Mouse (Mus musculus) liver, adult 2 months (tissue): ENCODE results near the gene Iqcn. TPM values are rescaled to one million over a fixed set of nuclear protein-coding genes. Genes with fewer than 3 reads are reported as not detected.
A peak's percentile ranks its signal among the peaks of the same experiment; 100 is the strongest.

Experiments used
- DNase-seq: peaks from one replicate; pipeline ENCODE4 v3.0.0-alpha.2; 2011; ENCODE audit warnings: low read depth, low spot score; ENCODE audit errors: extremely low read depth
- H3K27ac ChIP-seq: fragments of 200-500 bp; replicated peaks from 2 replicates; pipeline ENCODE4 v1.5.1; 2012; ENCODE audit warnings: low read depth, mild to moderate bottlenecking, control low read depth, inconsistent platforms, low read length; ENCODE audit not compliant: insufficient read depth
- H3K27me3 ChIP-seq: fragments of 200-500 bp; 2 replicates; pipeline ENCODE4 v1.6.1; 2012; ENCODE audit warnings: mild to moderate bottlenecking, moderate library complexity, low read length, inconsistent platforms; ENCODE audit not compliant: control insufficient read depth, insufficient read depth
- H3K36me3 ChIP-seq: fragments of 200-500 bp; 2 replicates; pipeline ENCODE4 v1.6.1; 2012; ENCODE audit warnings: low read length, inconsistent platforms; ENCODE audit not compliant: control insufficient read depth, insufficient read depth
- H3K4me1 ChIP-seq: fragments of 200-500 bp; 2 replicates; pipeline ENCODE4 v1.6.1; 2011; ENCODE audit warnings: low read length; ENCODE audit not compliant: control insufficient read depth, insufficient read depth
- H3K4me3 ChIP-seq: fragments of 200-500 bp; 2 replicates; pipeline ENCODE4 v1.5.1; 2011; ENCODE audit warnings: low read depth, mild to moderate bottlenecking, control low read depth, low read length, moderate library complexity; ENCODE audit not compliant: insufficient read depth
- H3K79me2 ChIP-seq: fragments of 200-500 bp; 2 replicates; pipeline ENCODE4 v1.6.1; 2012; ENCODE audit warnings: inconsistent platforms, mild to moderate bottlenecking, low read length, moderate library complexity; ENCODE audit not compliant: control insufficient read depth, insufficient read depth
- H3K9ac ChIP-seq: fragments of 200-500 bp; 2 replicates; pipeline ENCODE4 v1.6.1; 2012; ENCODE audit warnings: low read depth, mild to moderate bottlenecking, control low read depth, inconsistent platforms, low read length
- CTCF ChIP-seq: fragments of 200-500 bp; IDR thresholded peaks from 2 replicates; pipeline ENCODE4 v1.5.1; 2011; ENCODE audit warnings: low read depth, low read length, control low read depth
- POLR2A ChIP-seq: fragments of 200-500 bp; IDR thresholded peaks from 2 replicates; pipeline ENCODE4 v1.6.1; 2011; ENCODE audit warnings: low read length, control low read depth; ENCODE audit not compliant: insufficient read depth; ENCODE audit errors: extremely low read depth
- WGBS: fragments of 180-500 bp; shearing (Covaris S2); methylation state at CpG from one replicate; pipeline ENCODE4 v1.1.7; 2018; 5-methylcytosine and 5-hydroxymethylcytosine counted together
- polyA plus RNA-seq: library from polyadenylated mRNA; depleted of rRNA; stranded (reverse); fragments of >200 nt; gene quantifications from 2 replicates; pipeline ENCODE4 v1.2.3, GENCODE M21; 2012
- total RNA-seq: library from RNA; depleted of rRNA; stranded (reverse); fragments of >200 nt; gene quantifications from 2 replicates; pipeline ENCODE4 v1.2.3, GENCODE M21; 2014

Gene Iqcn
- total and polyA plus RNA-seq, 2 experiments, result not detected

GRCm38 (mm10) chr8:70742981-70743655, 39.9 kb downstream of the Iqcn start:
- 63% methylated on average over 38 of the region's 38 CpGs for WGBS
- Histone ChIP-seq H3K4me1 (peaks cover 3% of the 10 kb centered on the region; the same call in 1 of the 2 replicates), H3K79me2 (no peaks in the 10 kb centered on the region), H3K9ac (peak overlapping the region; percentile 61), H3K27ac (peak overlapping the region; percentile 56; the same call in 1 of the 2 replicates), H3K36me3 (no peaks in the 10 kb centered on the region), H3K4me3 (peak overlapping the region; percentile 44; the same call in 1 of the 2 replicates), H3K27me3 (no peaks in the 10 kb centered on the region)
- no peak for TF ChIP-seq POLR2A
- no peak for TF ChIP-seq CTCF
- DNase-seq, result no peak

- H3K4me1 ChIP-seq, result peaks cover 3% of the 10 kb centered on the region; the same call in 1 of the 2 replicates
- DNase-seq, result peak; percentile 90
- no peaks in the 10 kb centered on the region for H3K36me3 ChIP-seq
- peak overlapping the region; percentile 56 for H3K27ac ChIP-seq
- 0 out of 2 replicates have a peak, but pooled peaks have one; percentile 35 for TF ChIP-seq POLR2A
- no peak for TF ChIP-seq CTCF
- H3K4me3 ChIP-seq, result peak overlapping the region; percentile 44
- H3K27me3 ChIP-seq, result no peaks in the 10 kb centered on the region
- WGBS, result 14% methylated on average over 48 of the region's 48 CpGs
- no peaks in the 10 kb centered on the region for H3K79me2 ChIP-seq
- H3K9ac ChIP-seq, result peak overlapping the region; percentile 61
These were observed 40.7 kb downstream of the Iqcn start for GRCm38 (mm10) chr8:70743656-70744590.

GRCm38 (mm10) chr8:70744806-70745205, 41.5 kb downstream of the Iqcn start:
- H3K36me3 ChIP-seq, result no peaks in the 10 kb centered on the region
- no peaks in the 10 kb centered on the region for H3K27me3 ChIP-seq
- TF ChIP-seq POLR2A, result no peak
- no peak for TF ChIP-seq CTCF
- H3K27ac ChIP-seq, result no peak overlapping the region
- H3K4me3 ChIP-seq, result no peak overlapping the region
- H3K9ac ChIP-seq, result no peak overlapping the region
- peak; percentile 69 for DNase-seq
- peaks cover 3% of the 10 kb centered on the region; the same call in 1 of the 2 replicates for H3K4me1 ChIP-seq
- WGBS, result 41% methylated on average over 11 of the region's 11 CpGs
- no peaks in the 10 kb centered on the region for H3K79me2 ChIP-seq

- WGBS, result 90% methylated on average over 19 of the region's 19 CpGs
- no peaks in the 10 kb centered on the region for H3K27me3 ChIP-seq
These were observed 42.5 kb downstream of the Iqcn start for GRCm38 (mm10) chr8:70745691-70746220.

GRCm38 (mm10) chr8:70746676-70747075, 43.4 kb downstream of the Iqcn start:
- WGBS, result 93% methylated on average over 9 of the region's 9 CpGs
- H3K27ac ChIP-seq, result no peak overlapping the region
- no peak for DNase-seq
- TF ChIP-seq POLR2A (no peak), CTCF (no peak)
- H3K4me1 ChIP-seq, result peaks cover 3% of the 10 kb centered on the region; the same call in 1 of the 2 replicates
- H3K27me3 ChIP-seq, result no peaks in the 10 kb centered on the region
- no peaks in the 10 kb centered on the region for H3K79me2 ChIP-seq
- no peaks in the 10 kb centered on the region for H3K36me3 ChIP-seq
- H3K9ac ChIP-seq, result no peak overlapping the region
- H3K4me3 ChIP-seq, result no peak overlapping the region

More at GRCm38 (mm10) chr8:70745691-70746220, 42.5 kb downstream of the Iqcn start:
- H3K4me3 ChIP-seq, result no peak overlapping the region
- no peaks in the 10 kb centered on the region for H3K36me3 ChIP-seq
- no peak for TF ChIP-seq CTCF
- TF ChIP-seq POLR2A, result no peak
- H3K9ac ChIP-seq, result no peak overlapping the region
- no peak for DNase-seq
- H3K79me2 ChIP-seq, result no peaks in the 10 kb centered on the region
- no peak overlapping the region for H3K27ac ChIP-seq
- peaks cover 3% of the 10 kb centered on the region; the same call in 1 of the 2 replicates for H3K4me1 ChIP-seq
